Mouse (Mus musculus) G1E (cell line): Measurements from ENCODE around the gene Efcab7. TPM values are rescaled to one million over a fixed set of nuclear protein-coding genes. Genes with fewer than 3 reads are reported as not detected.

Experiments
- ATAC-seq: 2 replicates; pipeline ENCODE4 v1.8.0; 2016; ENCODE audit warnings: mild to moderate bottlenecking; ENCODE audit not compliant: insufficient number of reproducible peaks, poor library complexity, low FRiP score, severe bottlenecking; ENCODE audit errors: extremely low read depth
- DNase-seq: peaks from one replicate; pipeline ENCODE4 v3.0.0; 2012; ENCODE audit warnings: low spot score
- H3K27me3 ChIP-seq: 2 replicates; pipeline ENCODE4 v1.6.1; 2012; ENCODE audit warnings: mild to moderate bottlenecking, low read length, inconsistent platforms; ENCODE audit not compliant: insufficient read depth
- H3K36me3 ChIP-seq: replicated peaks from 2 replicates; pipeline ENCODE3; 2012; ENCODE audit warnings: mild to moderate bottlenecking, inconsistent platforms
- H3K4me1 ChIP-seq: 2 replicates; pipeline ENCODE4 v1.6.1; 2012; ENCODE audit warnings: low read depth, low read length, inconsistent platforms, mixed read lengths; ENCODE audit not compliant: insufficient read depth
- H3K4me3 ChIP-seq: 2 replicates; pipeline ENCODE4 v1.5.1; 2012; ENCODE audit warnings: low read depth, mild to moderate bottlenecking, inconsistent platforms, low read length, moderate library complexity, mixed read lengths
- H3K9me3 ChIP-seq: replicated peaks from 2 replicates; pipeline ENCODE4 v1.6.1; 2012; ENCODE audit warnings: inconsistent platforms
- CTCF ChIP-seq: IDR thresholded peaks from 2 replicates; pipeline ENCODE4 v1.5.1; 2012; ENCODE audit warnings: low read depth, low read length, inconsistent platforms, mixed read lengths
- GATA1 ChIP-seq: IDR thresholded peaks from 2 replicates; pipeline ENCODE4 v1.6.1; 2012; ENCODE audit warnings: borderline replicate concordance, low read length, inconsistent platforms, mixed read lengths
- GATA2 ChIP-seq: IDR thresholded peaks from 2 replicates; pipeline ENCODE4 v1.6.1; 2012; ENCODE audit warnings: low read depth, low read length, inconsistent platforms, borderline replicate concordance
- POLR2AphosphoS5 ChIP-seq: IDR thresholded peaks from 2 replicates; pipeline ENCODE4 v1.6.1; 2012; ENCODE audit warnings: low read depth, low read length, inconsistent platforms; ENCODE audit not compliant: insufficient replicate concordance
- TAL1 ChIP-seq: conservative IDR thresholded peaks from 2 replicates; pipeline ENCODE4 v1.6.1; 2012; ENCODE audit warnings: low read depth, low read length, inconsistent platforms, mixed read lengths
- polyA plus RNA-seq: library from polyadenylated mRNA; stranded (reverse); fragments of >175 nt; gene quantifications from 2 replicates; pipeline ENCODE4 v1.2.3, GENCODE M21; 2012
- total RNA-seq, 2 experiments: library from RNA; stranded (forward) in 1 of 2; stranded (reverse) in 1 of 2; fragments of 200-1000 nt in 1 of 2; fragments of >200 nt in 1 of 2; fragmentation: Nextera tagmentation in 1 of 2; gene quantifications; 2 replicates each; pipeline ENCODE4 v1.2.3; 2014 to 2017

Gene Efcab7
- total and polyA plus RNA-seq, 3 experiments, result 1.5 to 21.1 (median 21.0) TPM

GRCm38 (mm10) chr4:99882405-99882804, 53.4 kb downstream of the Efcab7 start:
- no peak for ATAC-seq
- TF ChIP-seq TAL1 (no peak), GATA2 (no peak), GATA1 (no peak), CTCF (no peak), POLR2AphosphoS5 (no peak)

GRCm38 (mm10) chr4:99913894-99914451, 85.0 kb downstream of the Efcab7 start:
- H3K9me3 ChIP-seq, result no peaks in the 10 kb centered on the region
- H3K4me1 ChIP-seq, result peaks cover 2% of the 10 kb centered on the region; the same call in 1 of the 2 replicates
- H3K36me3 ChIP-seq, result peaks cover 31% of the 10 kb centered on the region
- DNase-seq, result no peak
- TF ChIP-seq CTCF, result 0 out of 2 replicates have a peak, but pooled peaks have one; percentile 18
- no peak for TF ChIP-seq GATA2
- no peaks in the 10 kb centered on the region for H3K27me3 ChIP-seq
- ATAC-seq, result peak; percentile 54; the same call in 1 of the 2 replicates
- no peak overlapping the region for H3K4me3 ChIP-seq

More at GRCm38 (mm10) chr4:99882405-99882804, 53.4 kb downstream of the Efcab7 start:
- no peaks in the 10 kb centered on the region for H3K27me3 ChIP-seq
- H3K4me3 ChIP-seq, result no peak overlapping the region
- H3K9me3 ChIP-seq, result no peaks in the 10 kb centered on the region
- peaks cover 19% of the 10 kb centered on the region for H3K36me3 ChIP-seq
- DNase-seq, result no peak
- no peaks in the 10 kb centered on the region for H3K4me1 ChIP-seq

GRCm38 (mm10) chr4:99926380-99926779, 97.4 kb downstream of the Efcab7 start:
- Histone ChIP-seq H3K4me3 (no peak overlapping the region), H3K36me3 (peaks cover 12% of the 10 kb centered on the region), H3K9me3 (no peaks in the 10 kb centered on the region), H3K4me1 (peaks cover 51% of the 10 kb centered on the region), H3K27me3 (no peaks in the 10 kb centered on the region)
- DNase-seq, result no peak
- TF ChIP-seq GATA2 (no peak), POLR2AphosphoS5 (no peak), CTCF (no peak), GATA1 (no peak), TAL1 (no peak)
- ATAC-seq, result peak; percentile 35; the same call in 1 of the 2 replicates

- peaks cover 24% of the 10 kb centered on the region for H3K36me3 ChIP-seq
- H3K4me3 ChIP-seq, result no peak overlapping the region; the same call in 1 of the 2 replicates
- no peaks in the 10 kb centered on the region for H3K27me3 ChIP-seq
- DNase-seq (no peak), ATAC-seq (no peak)
- no peak for TF ChIP-seq POLR2AphosphoS5
- no peak for TF ChIP-seq TAL1
- TF ChIP-seq CTCF, result no peak
- no peak for TF ChIP-seq GATA1
- no peak for TF ChIP-seq GATA2
- H3K9me3 ChIP-seq, result no peaks in the 10 kb centered on the region
- H3K4me1 ChIP-seq, result peaks cover 70% of the 10 kb centered on the region
These were observed 99.5 kb downstream of the Efcab7 start for GRCm38 (mm10) chr4:99928521-99928920.

- peaks cover 30% of the 10 kb centered on the region for H3K36me3 ChIP-seq
- H3K4me1 ChIP-seq, result peaks cover 75% of the 10 kb centered on the region
- H3K9me3 ChIP-seq, result no peaks in the 10 kb centered on the region
- peak; percentile 70 for ATAC-seq
- H3K27me3 ChIP-seq, result no peaks in the 10 kb centered on the region
- H3K4me3 ChIP-seq, result peak within 1 kb of the TSS; percentile 89
- no peak for TF ChIP-seq CTCF
- no peak for TF ChIP-seq GATA2
- no peak for TF ChIP-seq GATA1
- TF ChIP-seq TAL1, result no peak
- no peak for TF ChIP-seq POLR2AphosphoS5
- DNase-seq, result peak; percentile 61
These were observed 100.2 kb downstream of the Efcab7 start, which contains the start of gene Pgm1 for GRCm38 (mm10) chr4:99929149-99929612. TSS of gene Pgm1 (plus strand) at chr4:99929414.

- Histone ChIP-seq H3K4me1 (peaks cover 72% of the 10 kb centered on the region), H3K36me3 (peaks cover 36% of the 10 kb centered on the region), H3K27me3 (no peaks in the 10 kb centered on the region), H3K9me3 (no peaks in the 10 kb centered on the region), H3K4me3 (peak within 1 kb of the TSS; percentile 89)
- ATAC-seq (peak; percentile 50), DNase-seq (peak; percentile 58)
- TF ChIP-seq GATA1, result no peak
- no peak for TF ChIP-seq TAL1
- TF ChIP-seq POLR2AphosphoS5, result no peak
- no peak for TF ChIP-seq CTCF
- TF ChIP-seq GATA2, result no peak
These were observed 100.9 kb downstream of the Efcab7 start, which contains the start of gene Itgb3bp for GRCm38 (mm10) chr4:99929613-99930517. TSS of gene Itgb3bp (minus strand) at chr4:99929813.
